Mouse (Mus musculus) heart, embryonic 11.5 days (tissue): ENCODE data around the gene Aknad1. TPM values are rescaled to one million over a fixed set of nuclear protein-coding genes. Genes with fewer than 3 reads are reported as not detected.

ENCODE experiments used
- ATAC-seq: fragments of 200-750 bp; cut with Nextera tagmentation; replicated peaks from 2 replicates; pipeline ENCODE4 v1.8.0; 2017; ENCODE audit warnings: moderate library complexity; ENCODE audit not compliant: insufficient number of reproducible peaks, low FRiP score, low TSS enrichment
- H3K27ac ChIP-seq: fragments of 300-500 bp; sonication (generic); 2 replicates; pipeline ENCODE4 v1.5.1; 2014; ENCODE audit warnings: mild to moderate bottlenecking, low read depth, low read length
- H3K27me3 ChIP-seq: fragments of 300-500 bp; sonication (generic); 2 replicates; pipeline ENCODE4 v1.6.1; 2014; ENCODE audit warnings: mild to moderate bottlenecking, low read length, mixed read lengths; ENCODE audit not compliant: control insufficient read depth, insufficient read depth
- H3K36me3 ChIP-seq: fragments of 300-500 bp; sonication (generic); 2 replicates; pipeline ENCODE4 v1.6.1; 2014; ENCODE audit warnings: mild to moderate bottlenecking, low read length, moderate library complexity, mixed read lengths; ENCODE audit not compliant: control insufficient read depth, insufficient read depth
- H3K4me1 ChIP-seq: fragments of 300-500 bp; sonication (generic); 2 replicates; pipeline ENCODE4 v1.6.1; 2014; ENCODE audit warnings: low read length; ENCODE audit not compliant: control insufficient read depth, insufficient read depth
- H3K4me2 ChIP-seq: fragments of 300-500 bp; sonication (generic); 2 replicates; pipeline ENCODE4 v1.6.1; 2014; ENCODE audit warnings: mild to moderate bottlenecking, moderate library complexity
- H3K4me3 ChIP-seq: fragments of 300-500 bp; sonication (generic); 2 replicates; pipeline ENCODE4 v1.5.1; 2014; ENCODE audit warnings: low read depth, low read length
- H3K9ac ChIP-seq: fragments of 300-500 bp; sonication (generic); 2 replicates; pipeline ENCODE4 v1.6.1; 2014; ENCODE audit warnings: mild to moderate bottlenecking, low read depth, low read length, moderate library complexity
- H3K9me3 ChIP-seq: fragments of 300-500 bp; sonication (generic); replicated peaks from 2 replicates; pipeline ENCODE4 v1.6.1; 2016; ENCODE audit warnings: low read length; ENCODE audit not compliant: control insufficient read depth
- WGBS: fragments of 180-500 bp; shearing (Covaris S2); extraction: QIAGEN DNeasy Blood & Tissue Kit; methylation state at CpG from one replicate; pipeline ENCODE4 v1.1.7; 2014; ENCODE audit not compliant: insufficient replicate concordance; 5-methylcytosine and 5-hydroxymethylcytosine counted together
- polyA plus RNA-seq: library from polyadenylated mRNA; unstranded; fragments of >200 nt; fragmentation: Nextera tagmentation; extraction: Ambion mirVana; gene quantifications from 2 replicates; pipeline ENCODE4 v1.2.1, GENCODE M21; 2014

The Aknad1 gene
- polyA plus RNA-seq, 1 experiment from 2014 or later = not detected

DNA sequence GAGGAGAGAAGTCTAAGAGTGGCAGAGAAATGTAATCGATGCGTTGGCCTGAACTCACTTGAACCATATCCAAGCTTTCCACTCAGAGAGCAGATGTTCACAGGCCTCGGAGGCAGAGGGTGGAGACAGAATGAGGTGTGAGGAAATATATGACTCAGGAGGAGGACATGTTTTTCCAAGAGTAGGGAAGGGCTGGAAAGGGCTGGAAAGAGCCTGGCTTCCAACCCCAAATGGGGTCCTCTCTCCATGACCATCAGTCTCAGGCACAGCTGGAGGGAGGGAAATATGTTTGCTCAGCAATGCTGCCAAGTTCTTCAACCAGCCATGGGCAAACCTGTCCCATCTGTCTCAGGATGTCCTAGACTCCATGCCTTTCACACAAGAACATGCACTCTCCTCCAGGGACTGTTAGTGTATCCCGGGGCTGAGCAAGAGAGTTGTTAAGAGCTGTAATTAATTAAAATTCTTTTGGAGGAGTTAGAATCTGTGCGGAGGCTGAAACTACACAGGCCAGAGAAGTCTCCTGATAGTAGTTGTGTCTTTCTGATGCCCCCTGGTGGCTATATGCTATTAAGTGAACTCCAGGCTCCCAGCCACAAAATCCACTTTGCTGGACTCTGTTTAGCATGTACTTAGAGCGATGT is 31.4 kb downstream of the Aknad1 start:
- Histone ChIP-seq H3K4me1 (no peaks in the 10 kb centered on the region), H3K4me3 (no peak overlapping the region), H3K36me3 (no peaks in the 10 kb centered on the region), H3K9me3 (no peaks in the 10 kb centered on the region), H3K9ac (no peak overlapping the region), H3K4me2 (no peak overlapping the region), H3K27me3 (no peaks in the 10 kb centered on the region), H3K27ac (no peak overlapping the region)
- peak; percentile 69; the same call in 1 of the 2 replicates for ATAC-seq
- 34% methylated on average over 6 of the region's 6 CpGs for WGBS

DNA sequence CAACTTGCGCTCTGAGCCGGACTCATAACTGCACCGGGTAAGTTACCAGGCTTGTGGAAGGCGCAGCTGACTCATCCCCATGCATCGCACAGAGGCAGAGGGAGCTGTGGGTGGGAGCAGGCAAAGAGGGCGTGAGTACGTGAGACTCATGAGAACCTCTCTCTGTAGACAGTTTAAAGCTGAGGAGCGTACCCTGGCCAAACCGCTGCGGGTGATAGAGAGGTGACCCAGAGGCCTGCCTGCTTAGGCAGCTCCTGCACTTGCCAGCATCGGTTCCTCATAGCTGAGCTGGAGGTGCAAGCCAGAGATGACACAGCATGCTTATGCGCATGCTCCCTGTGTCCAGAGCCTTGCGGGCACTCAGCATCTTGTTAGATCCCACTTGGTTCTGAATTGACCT is 32.8 kb downstream of the Aknad1 start:
- Histone ChIP-seq H3K9me3 (no peaks in the 10 kb centered on the region), H3K4me3 (no peak overlapping the region), H3K36me3 (no peaks in the 10 kb centered on the region), H3K27me3 (no peaks in the 10 kb centered on the region), H3K27ac (no peak overlapping the region), H3K9ac (no peak overlapping the region), H3K4me2 (no peak overlapping the region), H3K4me1 (no peaks in the 10 kb centered on the region)
- WGBS = 78% methylated on average over 13 of the region's 13 CpGs
- no peak for ATAC-seq

GRCm38 (mm10) chr3:108772811-108773210 is 33.4 kb downstream of the Aknad1 start:
- Histone ChIP-seq H3K4me3 (no peak overlapping the region), H3K36me3 (no peaks in the 10 kb centered on the region), H3K27me3 (no peaks in the 10 kb centered on the region), H3K4me1 (no peaks in the 10 kb centered on the region), H3K27ac (no peak overlapping the region), H3K9ac (no peak overlapping the region), H3K9me3 (no peaks in the 10 kb centered on the region), H3K4me2 (no peak overlapping the region)
- no peak for ATAC-seq
- WGBS = 78% methylated on average over 3 of the region's 3 CpGs

DNA sequence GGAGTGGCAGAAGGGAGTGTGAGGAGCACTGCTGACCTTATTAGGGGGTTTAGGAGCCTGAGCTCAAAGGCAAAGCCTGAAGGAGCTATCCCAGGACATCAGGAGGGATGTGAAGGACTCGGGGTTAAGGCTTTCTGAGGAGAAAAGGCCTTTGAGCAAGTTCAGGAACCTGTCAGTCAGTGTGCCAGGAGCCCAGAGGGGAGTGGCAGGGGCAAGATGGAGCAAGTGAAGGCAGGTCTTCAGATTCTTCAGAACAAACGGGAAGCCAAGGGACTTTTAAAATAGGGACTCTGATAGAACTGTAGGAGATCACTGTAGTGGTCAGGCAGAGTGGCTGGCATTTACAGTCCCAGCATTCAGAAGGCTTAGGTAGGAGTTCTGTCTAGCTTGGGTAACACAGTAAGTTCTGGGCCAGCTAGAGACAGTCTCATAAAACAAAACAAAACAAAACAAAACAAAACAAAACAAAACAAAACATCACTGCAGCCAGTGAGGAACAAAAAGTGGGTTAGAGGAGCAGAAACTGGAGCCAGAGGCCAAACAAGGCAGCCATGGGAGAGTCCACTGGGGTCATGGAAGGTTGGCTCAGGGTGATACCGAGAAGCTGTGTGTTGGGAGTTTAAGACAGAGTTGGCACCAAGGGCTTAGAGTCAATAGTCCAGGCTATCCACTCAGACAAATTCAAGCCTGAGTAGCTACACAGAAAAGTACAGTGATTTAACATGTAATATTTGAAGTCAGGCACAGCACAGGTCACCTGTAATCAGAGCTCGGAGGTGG is 39.5 kb downstream of the Aknad1 start:
- no peak overlapping the region for H3K27ac ChIP-seq
- peaks cover 9% of the 10 kb centered on the region for H3K4me1 ChIP-seq
- WGBS = 57% methylated on average over 4 of the region's 4 CpGs
- H3K4me2 ChIP-seq = no peak overlapping the region
- no peaks in the 10 kb centered on the region for H3K36me3 ChIP-seq
- no peaks in the 10 kb centered on the region for H3K27me3 ChIP-seq
- H3K9me3 ChIP-seq = 0 out of 2 replicates have a peak, but pooled peaks cover 3% of the 10 kb centered on the region
- ATAC-seq = no peak
- H3K9ac ChIP-seq = no peak overlapping the region
- H3K4me3 ChIP-seq = no peak overlapping the region

DNA sequence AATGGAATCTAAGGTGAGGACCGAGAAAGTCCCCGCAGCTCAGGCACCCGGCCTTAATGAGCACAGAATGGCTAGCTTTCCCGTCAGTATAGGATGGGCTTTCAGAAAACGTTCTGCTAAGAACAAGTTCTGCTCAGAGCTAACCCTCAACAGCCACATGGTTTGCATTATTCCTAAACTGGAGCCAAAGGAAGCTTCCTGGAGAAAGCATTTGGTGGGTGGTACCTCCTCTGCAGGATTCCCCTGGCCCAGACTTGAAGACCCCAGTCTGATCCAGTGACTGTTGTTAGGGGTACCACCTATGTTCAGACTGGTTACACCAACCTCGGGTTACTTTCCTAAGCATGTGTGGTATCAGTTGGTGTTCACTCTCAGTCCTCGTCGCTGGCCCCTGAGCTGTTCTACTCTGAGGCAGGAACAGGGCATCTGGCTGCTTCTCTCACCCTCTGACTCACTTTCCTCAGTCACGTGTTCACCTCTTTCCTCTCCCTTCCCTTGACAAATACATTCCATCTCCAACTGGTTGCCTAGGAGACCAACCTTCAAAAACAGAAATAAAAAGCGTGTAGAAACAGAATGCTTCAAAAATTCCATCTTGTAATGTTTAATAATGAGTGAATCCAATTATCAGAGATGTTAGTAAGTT is 41.9 kb downstream of the Aknad1 start:
- H3K27ac ChIP-seq = no peak overlapping the region
- H3K36me3 ChIP-seq = no peaks in the 10 kb centered on the region
- H3K27me3 ChIP-seq = no peaks in the 10 kb centered on the region
- no peak; the same call in 1 of the 2 replicates for ATAC-seq
- 62% methylated on average over 10 of the region's 10 CpGs for WGBS
- no peak overlapping the region for H3K4me3 ChIP-seq
- H3K4me1 ChIP-seq = peaks cover 9% of the 10 kb centered on the region
- 0 out of 2 replicates have a peak, but pooled peaks cover 5% of the 10 kb centered on the region for H3K9me3 ChIP-seq
- H3K9ac ChIP-seq = no peak overlapping the region
- H3K4me2 ChIP-seq = no peak overlapping the region

- Histone ChIP-seq H3K36me3 (no peaks in the 10 kb centered on the region), H3K4me3 (no peak overlapping the region), H3K27ac (no peak overlapping the region), H3K4me1 (peaks cover 9% of the 10 kb centered on the region), H3K9ac (no peak overlapping the region), H3K27me3 (no peaks in the 10 kb centered on the region), H3K4me2 (no peak overlapping the region), H3K9me3 (0 out of 2 replicates have a peak, but pooled peaks cover 5% of the 10 kb centered on the region)
- ATAC-seq = no peak
- WGBS = 71% methylated on average over 5 of the region's 5 CpGs
Observed at GRCm38 (mm10) chr3:108781884-108782270, 42.4 kb downstream of the Aknad1 start.

GRCm38 (mm10) chr3:108782364-108782895 is 43.0 kb downstream of the Aknad1 start:
- WGBS = 36% methylated on average over 6 of the region's 6 CpGs
- peak overlapping the region; percentile 47 for H3K27ac ChIP-seq
- no peaks in the 10 kb centered on the region for H3K27me3 ChIP-seq
- no peak for ATAC-seq
- H3K4me3 ChIP-seq = no peak overlapping the region
- H3K9me3 ChIP-seq = 0 out of 2 replicates have a peak, but pooled peaks cover 5% of the 10 kb centered on the region
- H3K9ac ChIP-seq = no peak overlapping the region
- peaks cover 9% of the 10 kb centered on the region for H3K4me1 ChIP-seq
- H3K4me2 ChIP-seq = no peak overlapping the region
- H3K36me3 ChIP-seq = no peaks in the 10 kb centered on the region

GRCm38 (mm10) chr3:108786520-108786919 is 47.1 kb downstream of the Aknad1 start:
- Histone ChIP-seq H3K4me2 (no peak overlapping the region), H3K27ac (no peak overlapping the region), H3K9me3 (0 out of 2 replicates have a peak, but pooled peaks cover 5% of the 10 kb centered on the region), H3K27me3 (no peaks in the 10 kb centered on the region), H3K36me3 (no peaks in the 10 kb centered on the region), H3K9ac (no peak overlapping the region), H3K4me3 (no peak overlapping the region), H3K4me1 (peaks cover 7% of the 10 kb centered on the region)
- ATAC-seq = no peak
- WGBS = 64% methylated on average over 6 of the region's 6 CpGs
